Mouse (Mus musculus) telencephalon, adult 2 months (tissue): ENCODE data around the gene Ipmk.
"Not testable (repeated sequence)": the region's sequence is repeated elsewhere in the genome, so short reads cannot be mapped to it uniquely, and the experiment has no call there.

Experiments
- DNase-seq: peaks from one replicate; pipeline ENCODE4 v3.0.0-alpha.2; 2011; ENCODE audit warnings: low read depth, low spot score

Ipmk gene

DNA sequence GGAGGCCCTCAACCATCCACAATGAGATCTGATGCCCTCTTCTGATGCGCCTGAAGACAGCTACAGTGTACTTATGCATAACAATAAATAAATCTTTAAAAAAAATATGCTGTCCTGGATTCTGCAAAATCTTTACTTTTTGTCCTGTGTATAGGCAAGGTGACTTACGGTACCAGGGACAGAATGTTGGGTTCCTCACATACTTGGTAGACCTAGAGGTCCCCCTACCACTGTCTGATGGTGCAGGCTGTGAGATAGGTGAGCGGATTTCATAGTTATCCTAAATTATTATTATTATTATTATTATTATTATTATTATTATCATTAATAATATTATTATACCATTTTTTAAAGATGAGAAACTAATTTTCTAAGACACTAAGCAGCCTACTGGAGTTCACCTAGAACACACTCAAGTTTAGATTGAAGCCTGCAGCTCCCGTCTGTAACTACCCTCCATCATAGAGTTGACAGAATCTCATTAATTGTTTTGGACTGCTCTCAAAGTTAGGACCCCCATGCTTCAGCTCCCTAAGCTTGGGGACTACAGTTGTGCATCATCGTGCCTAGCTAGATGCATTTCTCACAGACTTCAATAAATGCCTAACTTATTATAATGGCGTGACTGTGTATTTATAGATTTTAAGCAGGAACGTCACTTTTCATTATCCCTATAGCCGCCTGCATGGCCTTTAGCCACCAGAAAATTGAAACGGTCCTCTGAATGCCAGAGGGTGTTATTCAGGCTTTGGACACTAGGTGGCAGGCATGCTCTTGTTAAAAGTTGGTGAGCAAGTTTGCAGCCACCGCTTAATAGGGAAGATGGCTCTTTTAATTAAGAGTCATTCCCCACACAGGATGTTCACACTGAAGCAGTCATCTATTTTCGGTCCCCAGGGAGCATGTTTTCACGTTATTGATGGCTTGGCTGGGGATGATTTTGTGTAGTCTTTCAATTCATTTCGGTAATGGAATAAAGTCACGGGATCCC lies 74.8 kb downstream of the Ipmk start:
- DNase-seq: no peak

DNA sequence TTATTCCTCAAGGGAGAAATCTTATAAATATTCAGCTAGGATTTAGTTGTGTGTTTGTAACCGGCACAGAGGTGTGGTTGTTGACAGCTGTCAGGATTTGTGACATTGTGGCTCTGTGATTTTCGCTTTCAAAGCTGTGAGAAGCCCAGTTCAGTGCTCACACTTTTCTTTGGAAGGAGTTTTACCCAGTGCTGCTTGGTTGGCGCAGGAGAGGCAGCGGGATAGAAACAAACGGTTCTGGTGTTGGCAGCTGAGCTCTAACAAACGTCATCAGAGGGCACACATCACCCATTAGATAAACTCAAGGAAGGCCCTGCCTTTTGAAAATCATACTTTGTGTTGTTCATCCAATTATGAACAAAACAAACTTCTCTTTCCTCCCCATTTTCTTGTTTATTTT lies 79.2 kb downstream of the Ipmk start:
- no peak for DNase-seq

DNA sequence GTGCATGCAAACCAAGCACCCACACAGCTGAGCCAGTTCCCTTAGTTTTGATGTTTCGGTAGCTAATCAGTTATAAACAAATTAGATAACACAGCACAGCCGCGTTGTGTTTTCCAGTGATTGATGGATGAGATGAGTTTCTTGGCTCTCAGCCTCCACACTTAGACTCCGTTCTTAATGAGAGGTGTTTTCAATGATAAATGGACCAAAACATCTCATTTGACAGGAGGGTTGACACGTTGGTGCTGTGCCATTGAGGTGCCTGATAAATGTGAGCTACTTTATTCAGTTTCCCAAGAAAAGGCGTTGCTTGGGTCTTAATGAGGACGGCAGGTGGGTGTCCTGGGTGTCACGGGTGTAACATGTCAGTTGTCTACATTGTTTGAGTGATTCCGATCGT lies 79.8 kb downstream of the Ipmk start:
- no peak for DNase-seq

GRCm38 (mm10) chr10:71428246-71428864 lies 80.8 kb downstream of the Ipmk start:
- no peak for DNase-seq

GRCm38 (mm10) chr10:71430661-71431060 lies 83.1 kb downstream of the Ipmk start:
- DNase-seq: no peak

DNA sequence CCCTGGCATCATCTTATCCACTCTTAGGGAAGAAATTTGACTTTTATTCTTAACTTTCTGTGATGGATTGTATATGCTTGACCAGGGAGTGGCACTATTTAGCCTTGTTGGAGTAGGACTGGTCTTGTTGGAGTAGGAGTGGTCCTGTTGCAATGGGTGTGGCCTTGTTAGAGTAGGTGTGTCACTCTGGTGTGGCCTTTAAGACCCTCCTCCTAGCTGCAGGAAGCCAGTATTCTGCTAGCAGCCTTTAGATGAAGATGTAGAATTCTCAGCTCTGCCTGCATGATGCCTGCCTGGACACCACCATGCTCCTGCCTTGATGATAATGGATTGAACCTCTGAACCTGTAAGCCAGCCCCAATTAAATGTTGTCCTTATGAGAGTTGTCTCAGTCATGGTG lies 95.5 kb downstream of the Ipmk start:
- no peak for DNase-seq

- no peak for DNase-seq
Observed at GRCm38 (mm10) chr10:71447661-71448060, 100.1 kb downstream of the Ipmk start.

- no peak for DNase-seq
Observed at GRCm38 (mm10) chr10:71448284-71448683, 100.7 kb downstream of the Ipmk start.

DNA sequence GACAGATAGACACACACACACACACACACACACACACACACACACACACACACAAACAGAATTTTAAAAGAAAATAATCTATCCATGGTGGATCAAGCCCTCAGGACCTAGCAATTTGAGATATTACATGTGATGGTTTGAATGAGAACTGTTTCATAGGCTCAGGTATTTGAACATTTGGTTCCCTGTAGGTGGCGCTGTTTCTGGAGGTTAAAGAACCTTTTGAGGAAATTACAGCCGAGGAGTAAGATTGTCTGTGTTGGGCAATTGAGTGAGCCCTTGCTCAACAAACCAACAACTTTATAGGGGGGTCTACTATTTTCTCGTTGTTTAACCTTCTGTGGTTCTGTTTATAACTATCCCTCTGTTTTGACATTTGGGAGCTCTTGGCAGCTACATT lies 107.8 kb downstream of the Ipmk start:
- no peak for DNase-seq

GRCm38 (mm10) chr10:71462371-71462770 lies 114.8 kb downstream of the Ipmk start:
- DNase-seq: not testable (repeated sequence)

DNA sequence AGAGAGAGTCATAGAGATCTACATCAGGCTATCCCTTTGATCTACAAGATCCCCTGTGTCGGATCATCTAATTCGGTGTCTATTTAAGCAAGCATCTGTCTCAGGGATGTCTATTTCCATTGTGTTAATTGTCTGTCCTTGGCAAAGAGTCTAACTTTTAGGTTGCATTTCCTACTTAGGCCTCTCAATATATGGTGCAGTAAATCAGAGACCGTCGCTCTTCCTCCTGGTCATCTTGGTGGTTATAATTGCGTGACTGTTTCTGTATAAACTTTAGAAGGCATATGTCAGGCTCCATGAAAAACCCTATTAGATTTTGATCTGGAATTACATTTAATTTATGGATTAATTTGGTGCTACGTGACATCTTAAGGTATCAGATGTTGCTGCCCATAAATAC lies 116.9 kb downstream of the Ipmk start:
- no peak for DNase-seq

DNA sequence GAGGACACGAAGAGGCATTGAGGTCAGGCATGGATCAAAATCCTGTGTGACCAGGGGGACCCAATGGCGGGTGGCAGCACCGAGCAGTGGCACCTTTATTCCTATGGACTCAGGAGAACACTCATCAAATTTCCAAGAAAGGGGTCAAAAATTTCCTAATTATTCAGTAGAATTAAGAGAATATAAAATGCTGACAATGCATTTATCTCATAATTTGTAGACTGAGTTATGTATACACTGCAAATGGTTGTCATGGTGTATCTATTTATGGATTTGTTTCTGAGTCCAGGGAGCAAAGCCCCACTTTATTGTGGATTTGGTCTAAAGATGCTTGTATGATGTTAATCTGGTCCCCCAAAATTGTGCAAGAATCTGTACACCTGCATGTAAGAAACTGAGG lies 120.8 kb downstream of the Ipmk start:
- DNase-seq: no peak

DNA sequence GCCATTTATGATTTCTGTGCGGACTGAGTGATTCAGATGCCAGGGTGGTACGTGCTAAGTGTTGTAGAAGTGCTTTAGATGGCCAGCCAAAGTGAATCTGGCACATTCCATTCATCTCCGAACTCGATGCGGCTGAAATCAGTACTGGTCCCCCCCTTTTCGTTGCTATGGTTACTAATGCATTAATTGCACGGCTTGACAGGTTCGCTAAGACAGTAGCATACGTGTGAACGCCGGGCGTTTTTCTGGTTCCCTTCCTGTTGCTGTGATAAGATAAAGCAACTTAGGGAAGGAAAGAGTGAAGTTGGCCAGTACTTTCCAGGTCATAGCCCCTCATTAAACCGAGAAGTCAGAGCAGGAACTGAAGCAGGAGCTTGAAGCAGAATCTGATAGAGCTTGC lies 122.2 kb downstream of the Ipmk start:
- peak; percentile 11 for DNase-seq

DNA sequence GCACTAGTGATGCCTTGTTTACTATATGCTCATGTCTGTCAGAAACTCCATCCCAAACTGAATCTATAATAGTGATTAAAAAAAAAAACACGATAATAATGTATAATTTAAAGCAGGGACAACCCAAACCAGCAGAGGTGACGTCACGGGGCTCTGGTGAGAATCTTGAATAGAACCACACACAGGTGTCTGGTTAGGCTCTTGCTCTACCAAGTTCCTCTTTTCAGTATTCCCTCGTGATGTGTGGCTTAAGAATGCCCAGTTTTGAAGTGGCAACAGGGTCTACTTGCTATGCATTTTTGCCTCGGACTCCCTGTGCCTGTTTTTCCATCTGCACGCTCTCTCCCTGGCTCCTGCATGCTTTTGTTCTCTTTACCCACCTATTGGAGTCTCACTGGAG lies 124.5 kb downstream of the Ipmk start:
- no peak for DNase-seq

GRCm38 (mm10) chr10:71473590-71473989 lies 126.0 kb downstream of the Ipmk start:
- DNase-seq: no peak

DNA sequence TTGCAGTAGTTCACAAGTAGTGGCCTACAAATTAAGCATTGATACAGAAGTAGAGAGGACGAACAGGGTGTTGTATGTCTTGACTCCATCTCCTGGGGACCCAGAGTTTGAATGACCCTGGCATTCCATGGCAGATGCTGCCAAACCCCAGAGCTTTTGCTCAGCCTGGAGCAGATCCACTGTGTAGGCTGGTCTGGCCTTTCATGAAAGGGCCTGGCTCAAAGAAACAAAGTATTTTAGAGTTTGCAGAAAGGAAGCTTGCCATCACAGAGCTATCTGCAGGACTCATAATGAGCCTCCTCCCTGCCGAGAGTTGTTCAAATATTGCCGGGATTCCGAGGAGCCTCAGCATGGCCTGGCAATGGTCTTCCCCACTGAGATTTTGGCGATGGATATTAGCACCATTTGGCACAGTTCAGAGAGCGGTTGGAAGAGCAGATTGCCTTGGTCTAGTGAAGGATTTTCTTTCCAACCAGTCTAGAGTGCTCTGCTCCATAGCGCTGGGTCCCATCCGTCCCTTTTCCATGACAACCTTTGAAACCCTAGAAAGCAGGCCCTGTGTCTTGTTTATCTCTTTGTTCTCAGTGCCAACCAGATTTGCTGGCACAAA lies 129.0 kb downstream of the Ipmk start:
- no peak for DNase-seq

DNA sequence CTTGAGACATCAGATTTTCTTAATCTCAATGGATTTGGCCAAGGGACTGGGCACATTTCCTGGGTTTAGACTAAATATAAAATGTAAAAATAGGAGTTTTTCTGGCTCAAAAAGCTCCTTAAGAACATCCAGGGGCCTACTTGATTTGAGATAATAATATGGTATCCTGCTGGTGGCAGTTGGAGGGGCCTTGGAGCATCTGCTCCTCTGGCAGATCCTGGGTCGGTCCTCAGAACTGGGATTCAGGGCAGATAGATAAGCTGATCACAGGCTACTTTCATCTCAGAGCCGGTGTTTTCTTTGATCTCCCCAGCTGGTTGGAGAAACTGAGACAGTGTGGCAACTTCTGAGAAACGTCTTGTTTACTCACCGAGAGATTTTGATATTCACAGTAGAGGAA lies 129.6 kb downstream of the Ipmk start:
- DNase-seq: peak; percentile 6

- DNase-seq: no peak
Observed at GRCm38 (mm10) chr10:71479700-71480325, 132.2 kb downstream of the Ipmk start.
